Mouse (Mus musculus): ENCODE measurements at regions not wholly inside any gene's neighbourhood (a gene's known extent, or its start where the extent isn't known, plus 50 kb on each side); places are given as distances from the start of the nearest gene placed in this dataset.

- no peak for TF ChIP-seq CTCF (conservative IDR thresholded peaks at IDR 0.05; ENCODE audit: low read length)
- TF ChIP-seq NANOG (IDR thresholded peaks at IDR 0.05; ENCODE audit: borderline replicate concordance, low read length), result no peak
Measured at GRCm38 (mm10) chr3:105211726-105212125, 145.1 kb downstream of the 4930564D02Rik start.
